Mouse (Mus musculus) brown adipose tissue, adult 24 weeks (tissue): ENCODE measurements around the gene Zfp985. TPM values are rescaled to one million over a fixed set of nuclear protein-coding genes. Genes with fewer than 3 reads are reported as not detected.
"Not testable (repeated sequence)": the region's sequence is repeated elsewhere in the genome, so short reads cannot be mapped to it uniquely, and the experiment has no call there.

Source experiments
- H3K27ac ChIP-seq: fragments of 200-500 bp; replicated peaks from 2 replicates; pipeline ENCODE4 v1.5.1; 2012; ENCODE audit warnings: low read depth, mild to moderate bottlenecking, low read length
- H3K4me1 ChIP-seq: fragments of 200-500 bp; 2 replicates; pipeline ENCODE4 v1.6.1; 2012; ENCODE audit warnings: low read length, mixed read lengths; ENCODE audit not compliant: control insufficient read depth, insufficient read depth, insufficient read length
- H3K4me3 ChIP-seq: fragments of 200-500 bp; 2 replicates; pipeline ENCODE4 v1.5.1; 2012; ENCODE audit warnings: low read depth, mild to moderate bottlenecking, low read length, moderate library complexity; ENCODE audit not compliant: insufficient read depth
- polyA plus RNA-seq: library from polyadenylated mRNA; stranded (reverse); fragments of >200 nt; gene quantifications from 2 replicates; pipeline ENCODE4 v1.2.4, GENCODE M21; 2012; ENCODE audit not compliant: missing spikeins, insufficient read depth, insufficient read length

The Zfp985 gene
- polyA plus RNA-seq = 0.54 and 0.75 TPM in 2 replicates

GRCm38 (mm10) chr4:147553071-147553470 is at the start of gene Zfp985:
Gene Zfp985 (plus strand): TSS chr4:147553277.
- not testable (repeated sequence) for H3K4me3 ChIP-seq, H3K27ac ChIP-seq, H3K4me1 ChIP-seq

DNA sequence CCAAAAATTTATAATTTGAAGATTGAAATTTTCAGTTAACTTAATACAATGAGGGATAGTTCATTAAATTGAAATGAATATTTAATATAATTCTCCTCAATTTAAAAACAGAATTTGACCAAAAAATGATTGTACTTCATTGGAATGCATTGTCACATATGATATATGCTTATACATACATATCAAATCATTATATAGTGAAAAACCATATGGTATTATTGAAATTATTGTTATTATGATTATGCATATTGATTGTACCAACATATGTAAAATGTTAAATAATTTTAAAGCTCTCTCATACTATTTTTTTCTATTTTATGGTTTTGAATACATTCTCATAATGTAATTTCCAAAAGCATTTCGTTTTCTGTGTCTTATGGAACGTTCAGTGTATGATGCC is 43.9 kb upstream of the Zfp985 start:
- Histone ChIP-seq H3K27ac (no peak overlapping the region), H3K4me3 (no peak overlapping the region), H3K4me1 (no peaks in the 10 kb centered on the region)

- H3K4me3 ChIP-seq = no peak overlapping the region
- H3K27ac ChIP-seq = no peak overlapping the region
- H3K4me1 ChIP-seq = no peaks in the 10 kb centered on the region
Measured at GRCm38 (mm10) chr4:147518981-147519380, 34.1 kb upstream of the Zfp985 start.

GRCm38 (mm10) chr4:147520100-147520499 is 33.0 kb upstream of the Zfp985 start:
- Histone ChIP-seq H3K4me1 (no peaks in the 10 kb centered on the region), H3K27ac (no peak overlapping the region), H3K4me3 (no peak overlapping the region)

DNA sequence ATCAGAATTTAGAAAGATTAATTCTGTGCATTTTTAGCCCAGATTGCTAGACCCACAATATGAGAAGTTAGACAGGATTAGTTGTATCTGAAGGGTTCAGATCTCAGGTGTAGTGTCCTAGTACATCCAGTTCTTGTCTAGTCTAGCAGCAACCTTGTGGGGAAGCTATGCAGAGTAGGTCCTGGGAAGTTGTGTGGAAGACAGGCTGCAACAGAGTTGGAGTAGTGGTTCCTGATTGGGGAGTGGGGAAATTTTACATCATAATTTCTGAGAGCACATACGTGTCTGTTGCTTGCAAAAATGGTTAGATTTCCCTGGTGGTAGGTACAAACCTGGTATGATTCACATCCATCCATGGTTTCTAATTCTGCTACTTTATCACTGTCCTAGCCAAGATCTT is 28.0 kb upstream of the Zfp985 start:
- Histone ChIP-seq H3K4me1 (no peaks in the 10 kb centered on the region), H3K4me3 (no peak overlapping the region), H3K27ac (no peak overlapping the region)

GRCm38 (mm10) chr4:147530366-147530765 is 22.7 kb upstream of the Zfp985 start:
- Histone ChIP-seq H3K4me3 (no peak overlapping the region), H3K4me1 (no peaks in the 10 kb centered on the region), H3K27ac (no peak overlapping the region)

GRCm38 (mm10) chr4:147535916-147536315 is 17.2 kb upstream of the Zfp985 start:
- not testable (repeated sequence) for H3K4me1 ChIP-seq, H3K4me3 ChIP-seq, H3K27ac ChIP-seq

DNA sequence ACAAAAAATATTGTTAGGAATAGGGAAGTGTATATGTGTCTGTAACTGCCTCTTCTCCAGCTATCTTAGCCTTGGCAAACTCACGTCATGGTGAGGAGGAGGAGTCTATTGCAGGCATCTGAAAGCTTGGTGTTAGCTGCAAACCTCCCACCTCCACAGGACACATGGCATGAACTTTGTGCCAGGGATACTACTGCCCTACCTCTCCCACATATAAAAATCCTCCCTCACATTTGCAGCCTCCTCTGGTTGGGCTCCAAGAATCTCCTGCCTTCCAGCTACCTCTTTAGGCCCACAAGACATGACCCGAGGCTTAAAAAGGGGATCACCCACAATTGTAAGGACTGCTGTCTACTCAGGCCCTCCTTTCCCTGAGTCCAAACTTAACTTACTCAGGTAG is 15.4 kb upstream of the Zfp985 start:
- no peak overlapping the region for H3K4me3 ChIP-seq
- no peaks in the 10 kb centered on the region for H3K4me1 ChIP-seq
- H3K27ac ChIP-seq = no peak overlapping the region

- H3K4me3 ChIP-seq, H3K4me1 ChIP-seq, H3K27ac ChIP-seq: not testable (repeated sequence)
Measured at GRCm38 (mm10) chr4:147539918-147540317, 13.2 kb upstream of the Zfp985 start, which contains the start of gene Gm16503. Gene Gm16503 (plus strand): TSS chr4:147540218.

DNA sequence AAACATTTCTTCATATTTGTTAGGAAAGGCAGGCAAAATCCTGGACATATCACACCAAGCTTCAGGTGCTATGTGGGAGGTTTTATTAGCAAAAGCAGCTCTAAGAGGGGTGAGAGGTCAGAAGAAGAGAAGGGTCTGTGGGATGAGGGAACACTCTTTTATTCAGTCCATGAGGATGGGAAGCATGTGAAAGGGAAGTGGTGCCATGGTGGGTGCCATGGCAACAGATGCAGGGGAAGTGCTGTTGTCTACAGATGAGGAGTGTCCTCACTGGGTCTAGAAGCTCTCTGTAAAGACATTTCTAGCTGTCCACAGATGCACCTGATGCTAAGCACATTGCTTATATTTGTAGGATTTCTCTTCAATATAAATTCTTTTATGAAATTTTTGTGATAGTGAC is 12.0 kb upstream of the Zfp985 start:
- Histone ChIP-seq H3K27ac (no peak overlapping the region), H3K4me3 (no peak overlapping the region), H3K4me1 (no peaks in the 10 kb centered on the region)

- H3K4me1 ChIP-seq, H3K4me3 ChIP-seq, H3K27ac ChIP-seq: not testable (repeated sequence)
Measured at GRCm38 (mm10) chr4:147554361-147554760, 1.3 kb downstream of the Zfp985 start.

DNA sequence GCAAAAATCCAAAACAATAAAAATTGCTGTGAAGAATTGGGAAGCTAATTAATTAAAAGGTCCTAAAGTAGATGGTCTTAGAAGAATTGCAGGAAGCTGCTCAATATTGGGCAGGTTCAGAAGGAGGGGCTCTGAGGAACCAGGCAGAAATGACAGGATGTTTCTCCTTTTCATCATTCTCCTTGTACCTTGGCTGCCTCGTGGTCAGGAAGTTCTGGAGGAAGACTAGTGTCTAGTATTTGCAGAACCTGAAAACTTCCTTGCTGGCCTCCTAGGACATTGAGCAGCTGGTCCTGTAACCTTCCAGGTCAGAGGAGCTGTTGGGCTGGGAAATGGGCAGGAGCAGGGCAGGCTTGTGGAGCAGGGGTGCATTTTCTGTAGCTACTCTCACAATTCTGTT is 3.8 kb downstream of the Zfp985 start:
- H3K4me3 ChIP-seq, H3K4me1 ChIP-seq, H3K27ac ChIP-seq: not testable (repeated sequence)

- not testable (repeated sequence) for H3K27ac ChIP-seq, H3K4me3 ChIP-seq
Measured at GRCm38 (mm10) chr4:147558011-147558410, 4.9 kb downstream of the Zfp985 start.

GRCm38 (mm10) chr4:147559096-147559495 is 6.0 kb downstream of the Zfp985 start:
- H3K27ac ChIP-seq, H3K4me3 ChIP-seq, H3K4me1 ChIP-seq: not testable (repeated sequence)

More at GRCm38 (mm10) chr4:147558011-147558410, 4.9 kb downstream of the Zfp985 start:
- H3K4me1 ChIP-seq = not testable (repeated sequence)

- Histone ChIP-seq H3K27ac (no peak overlapping the region), H3K4me3 (no peak overlapping the region), H3K4me1 (no peaks in the 10 kb centered on the region)
Measured at GRCm38 (mm10) chr4:147565426-147566220, 12.5 kb downstream of the Zfp985 start.

- H3K4me1 ChIP-seq, H3K4me3 ChIP-seq, H3K27ac ChIP-seq: not testable (repeated sequence)
Measured at GRCm38 (mm10) chr4:147571156-147571555, 18.1 kb downstream of the Zfp985 start.
